Mouse (Mus musculus) ovary, adult 18-20 months (tissue): ENCODE measurements around the gene Gm9821.

ENCODE experiments used
- DNase-seq: peaks from one replicate; pipeline ENCODE4 v3.0.0; 2022; ENCODE audit warnings: low spot score, mixed read lengths

Gm9821 gene

DNA sequence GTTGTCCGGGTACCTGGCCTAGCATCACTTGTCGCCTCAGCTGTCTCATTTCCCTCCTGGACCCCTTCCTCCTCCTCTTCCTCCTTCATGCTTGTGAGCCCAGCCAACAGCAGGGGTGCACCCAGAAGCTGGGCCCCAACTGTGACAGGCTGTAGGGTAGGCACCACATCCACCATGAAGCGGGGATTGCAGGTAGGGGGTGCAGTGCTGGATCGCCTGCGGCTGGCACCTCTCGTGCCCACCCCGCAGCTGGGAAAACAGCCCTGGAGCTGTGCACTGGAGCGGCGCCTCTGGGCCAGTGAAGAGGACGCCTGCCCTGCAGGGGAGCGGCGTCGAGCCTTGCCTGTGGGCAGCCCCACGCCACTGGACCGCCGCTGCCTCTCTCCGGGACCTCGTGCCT, at the start of gene Gm9821:
TSS of gene Gm9821 (plus strand) at position 221 of the 400 bp plus-strand sequence.
- DNase-seq: no peak

DNA sequence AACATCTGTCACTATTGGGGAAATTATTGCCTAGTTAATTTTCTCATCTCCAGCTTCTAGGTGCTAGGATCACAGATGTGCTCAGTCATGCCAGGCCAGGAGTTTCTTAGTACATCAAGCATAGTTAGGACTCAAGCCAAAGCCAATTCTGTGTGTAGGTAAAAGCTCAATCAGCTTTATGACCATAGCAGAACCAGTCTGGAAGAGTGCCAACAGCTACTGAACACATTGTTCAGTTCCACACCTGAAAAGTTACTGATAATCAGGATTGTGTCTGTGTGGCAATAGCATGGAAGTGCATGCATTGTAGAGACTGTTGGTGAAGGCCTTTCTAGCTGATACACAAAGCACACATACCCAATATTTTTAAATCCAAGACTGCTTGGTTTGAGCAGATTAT, 47.5 kb upstream of the Gm9821 start:
- DNase-seq: no peak

DNA sequence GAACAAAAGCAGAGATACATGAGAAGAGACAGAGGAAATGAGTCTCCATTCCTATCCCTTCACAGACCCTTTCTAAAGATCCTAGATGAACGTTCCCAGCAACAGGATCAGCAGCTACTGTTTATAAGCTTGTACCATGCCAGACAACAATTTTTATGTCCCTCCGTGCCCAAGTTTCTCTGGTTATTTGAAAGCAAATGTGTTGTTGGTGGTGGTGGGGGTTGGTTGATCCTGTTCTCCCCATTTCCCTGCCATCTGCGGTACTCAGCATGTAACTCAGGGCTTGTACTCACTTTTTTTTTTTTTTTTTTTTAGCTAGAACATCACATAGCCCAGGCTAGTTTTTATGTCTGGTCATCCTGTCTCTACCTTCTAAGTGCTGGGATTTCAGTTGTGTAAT, 46.4 kb upstream of the Gm9821 start:
- no peak for DNase-seq

DNA sequence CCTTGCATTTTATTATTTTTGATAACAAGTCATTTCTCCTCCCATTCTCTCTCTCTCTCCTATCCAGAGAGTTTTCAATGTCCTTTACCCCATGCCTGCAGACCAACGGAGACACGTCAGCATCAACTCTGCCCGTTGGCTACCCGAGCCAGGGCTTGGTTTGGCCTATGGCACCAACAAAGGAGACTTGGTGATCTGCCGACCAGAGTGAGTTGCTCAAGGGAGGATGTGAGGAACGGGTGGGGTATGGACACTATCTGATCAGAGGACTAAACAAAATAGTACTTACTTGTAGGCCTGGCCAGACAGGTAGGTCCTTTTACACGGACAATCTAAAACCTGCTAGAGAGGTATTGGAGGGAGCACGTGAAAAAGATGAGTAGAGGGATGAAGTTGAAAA, 45.1 kb upstream of the Gm9821 start:
- DNase-seq: no peak

DNA sequence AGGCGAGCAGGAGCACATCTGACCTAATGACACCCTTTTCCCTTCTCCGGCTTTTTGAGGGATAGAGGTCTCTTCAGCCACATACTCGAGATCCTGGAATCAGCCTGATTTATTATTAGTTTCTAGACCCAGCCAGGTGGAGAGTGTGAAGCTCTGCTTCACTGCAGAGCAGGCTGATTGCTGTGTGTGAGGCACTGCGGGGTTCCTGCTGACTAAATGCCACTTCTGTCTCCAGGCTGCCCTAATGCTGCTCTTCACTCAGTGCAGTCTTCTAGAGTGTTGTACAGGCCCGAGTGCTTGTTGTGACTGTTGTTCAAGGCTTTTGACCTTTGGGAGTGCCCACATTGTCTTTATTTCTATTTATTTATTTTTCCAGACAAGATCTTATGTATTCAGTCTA, 43.2 kb upstream of the Gm9821 start:
- no peak for DNase-seq

DNA sequence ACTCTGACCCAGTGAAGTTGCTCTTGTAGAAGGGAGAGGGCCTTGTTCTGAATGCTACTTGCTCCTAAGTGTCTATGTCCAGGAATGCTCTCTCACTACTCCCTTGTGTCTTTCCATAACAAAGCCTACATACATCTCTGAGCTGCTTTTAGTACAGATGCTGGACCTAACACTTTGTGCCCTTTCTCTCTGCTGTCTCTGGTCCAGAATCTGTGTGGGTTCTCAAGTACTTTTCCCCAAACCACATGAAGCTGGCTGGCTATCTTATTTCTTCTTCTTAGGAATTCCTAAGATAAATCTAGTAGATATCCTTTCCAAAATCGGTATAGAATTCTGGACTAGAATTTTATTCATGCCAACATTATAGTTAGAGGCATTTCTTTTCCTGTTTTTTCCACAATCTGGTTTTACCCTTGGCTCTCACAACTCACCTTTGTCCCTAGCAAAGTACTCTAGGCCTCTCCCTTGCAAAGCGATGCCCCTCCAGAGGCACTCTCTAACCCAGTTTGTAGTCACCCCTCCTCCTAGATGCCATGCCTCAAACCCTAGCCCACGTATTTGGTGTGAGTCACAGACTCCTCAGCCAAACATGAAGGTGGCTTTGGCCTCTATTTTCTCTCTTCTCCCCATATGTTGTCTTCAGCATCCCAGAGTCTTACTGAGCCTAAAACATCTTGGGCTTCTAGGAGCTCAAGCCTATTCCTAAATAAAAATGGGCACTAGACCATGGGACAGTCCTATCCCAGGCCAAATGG, 42.2 kb upstream of the Gm9821 start:
- DNase-seq: no peak

DNA sequence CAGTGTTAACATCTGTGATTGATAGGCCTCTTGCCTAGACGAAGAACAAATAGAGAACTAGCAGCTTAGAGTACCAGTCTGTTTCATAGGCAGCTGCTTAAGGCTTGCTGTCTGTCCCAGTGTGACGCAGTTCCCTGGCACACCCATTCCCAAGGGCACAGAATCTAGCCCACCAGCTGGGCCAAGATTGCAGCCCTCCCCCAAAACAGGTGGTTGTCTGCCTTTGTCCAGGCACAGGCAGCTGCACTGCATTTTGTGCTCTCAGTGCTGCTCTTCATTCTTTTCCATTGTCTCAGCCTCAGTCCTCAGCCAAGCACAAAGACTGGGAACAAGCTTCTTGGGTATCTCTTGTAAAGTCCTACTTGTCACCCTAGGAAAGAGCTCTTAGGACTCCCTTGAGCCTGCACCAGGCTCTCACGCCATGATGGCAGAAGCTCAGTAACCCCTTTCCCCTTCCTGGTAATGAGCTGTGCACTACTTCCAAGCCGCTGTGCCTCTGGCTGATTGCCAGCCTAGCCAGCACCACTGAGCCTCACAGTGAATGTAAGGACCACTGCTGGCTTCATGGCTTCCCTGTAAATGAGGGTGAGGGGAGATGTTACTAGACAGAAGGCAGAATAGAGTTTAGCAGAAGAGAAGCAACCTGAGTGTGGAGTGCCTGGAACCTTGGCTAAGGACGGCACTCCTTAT, 40.7 kb upstream of the Gm9821 start:
- DNase-seq: no peak

DNA sequence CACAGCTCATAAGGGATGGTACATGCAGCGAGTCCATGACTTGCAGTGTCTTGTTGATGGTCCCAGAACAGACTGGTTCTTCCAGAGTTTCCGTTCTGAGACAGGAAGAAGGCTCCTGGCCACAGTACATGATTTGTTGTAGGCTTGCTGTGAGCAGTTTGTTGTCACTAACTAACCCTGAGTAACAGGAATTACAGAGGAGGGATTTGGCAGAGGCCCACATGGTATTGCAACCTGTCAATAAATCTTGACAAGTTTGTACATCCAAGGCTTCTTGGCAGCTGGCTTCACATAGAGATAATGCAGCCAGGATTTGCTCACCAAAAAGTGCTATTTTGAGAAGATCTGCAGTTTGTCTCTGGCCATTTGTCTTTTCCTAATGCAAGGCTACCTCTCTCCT, 39.4 kb upstream of the Gm9821 start:
- DNase-seq: no peak

DNA sequence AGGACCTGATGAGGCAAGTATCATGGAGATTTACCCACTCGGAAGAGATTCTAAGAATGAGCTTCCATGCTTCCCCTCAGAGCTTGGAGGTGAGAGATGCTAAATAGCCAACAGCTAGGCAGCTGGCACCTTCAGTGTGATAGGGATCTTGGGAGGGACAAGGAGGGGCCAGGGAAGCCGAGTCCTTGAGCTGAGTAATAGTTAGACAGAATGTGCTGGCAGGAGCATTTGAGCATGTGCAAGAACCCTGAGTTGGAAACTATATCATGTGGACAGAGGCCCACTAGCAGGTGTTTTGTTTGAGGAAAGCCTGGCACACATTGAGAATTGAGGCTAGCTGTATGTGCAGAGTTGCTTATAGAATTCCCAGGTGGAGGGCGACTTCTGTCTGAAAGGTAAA, 32.9 kb upstream of the Gm9821 start:
- DNase-seq: no peak

DNA sequence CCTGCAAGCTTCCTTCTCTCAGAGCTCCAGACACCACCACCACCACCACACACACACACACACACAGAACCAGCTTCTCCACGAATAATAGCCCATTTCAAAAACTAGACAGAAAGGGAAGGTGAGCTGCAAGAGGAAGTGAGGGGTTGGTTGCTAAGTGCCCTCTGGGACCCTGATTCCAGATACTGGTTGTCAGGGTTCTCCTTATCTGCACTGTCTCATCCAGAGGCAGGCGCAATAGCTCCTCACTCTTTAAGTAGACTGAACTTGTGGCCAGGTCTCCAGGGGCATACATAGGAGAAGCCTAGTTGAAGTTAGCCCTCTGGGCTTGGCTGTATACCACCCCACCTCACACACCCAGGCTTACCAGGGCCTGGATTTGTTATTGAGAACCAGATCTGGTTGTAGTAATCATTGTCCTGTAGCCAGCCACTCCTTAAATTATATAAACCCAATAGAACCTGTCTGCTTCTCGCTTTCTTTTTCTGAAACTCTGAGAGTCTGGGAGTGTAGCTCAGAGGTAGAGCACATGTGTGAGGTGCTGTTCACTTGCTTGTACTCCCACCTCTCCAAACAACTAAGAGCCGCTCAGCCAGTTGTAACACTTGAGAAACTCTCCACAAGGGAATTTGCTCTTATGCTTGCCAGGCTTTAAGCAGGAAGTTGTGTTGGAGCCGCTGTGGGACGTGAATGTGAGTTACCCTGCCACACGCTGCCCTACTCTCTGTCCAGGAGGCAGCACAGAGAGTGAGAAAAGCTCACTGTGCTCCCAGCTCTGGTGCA, 32.0 kb upstream of the Gm9821 start:
- no peak for DNase-seq

DNA sequence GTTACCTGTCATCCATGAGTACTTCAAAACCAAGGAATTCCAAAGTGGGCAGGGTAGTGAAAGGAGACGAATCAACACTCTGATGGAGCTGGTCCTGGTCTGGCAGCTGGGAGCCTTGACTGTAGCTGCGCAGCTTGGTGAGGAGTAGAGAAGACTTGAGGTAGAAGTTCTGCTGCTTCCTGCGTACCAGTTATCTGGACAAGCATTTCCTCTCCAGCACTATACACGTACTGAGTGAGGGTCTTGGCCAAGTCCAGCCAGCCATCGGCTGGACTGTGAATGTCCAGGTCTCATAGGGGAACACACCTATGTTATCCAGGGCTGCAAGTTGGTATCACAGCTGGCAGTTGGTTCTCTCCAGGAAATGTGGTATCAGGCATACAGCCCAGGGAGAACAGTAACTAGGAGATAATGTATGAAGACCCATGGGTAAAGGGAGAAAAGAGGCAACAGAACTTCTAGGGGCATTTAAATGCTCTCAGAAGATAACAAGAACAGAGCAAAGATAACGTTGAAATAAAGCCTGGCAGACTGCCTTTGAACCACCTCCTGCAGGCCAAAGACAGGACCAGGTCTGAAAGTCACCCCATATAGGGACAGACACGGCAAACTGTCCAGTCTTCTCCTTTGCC, 29.0 kb upstream of the Gm9821 start:
- no peak for DNase-seq

DNA sequence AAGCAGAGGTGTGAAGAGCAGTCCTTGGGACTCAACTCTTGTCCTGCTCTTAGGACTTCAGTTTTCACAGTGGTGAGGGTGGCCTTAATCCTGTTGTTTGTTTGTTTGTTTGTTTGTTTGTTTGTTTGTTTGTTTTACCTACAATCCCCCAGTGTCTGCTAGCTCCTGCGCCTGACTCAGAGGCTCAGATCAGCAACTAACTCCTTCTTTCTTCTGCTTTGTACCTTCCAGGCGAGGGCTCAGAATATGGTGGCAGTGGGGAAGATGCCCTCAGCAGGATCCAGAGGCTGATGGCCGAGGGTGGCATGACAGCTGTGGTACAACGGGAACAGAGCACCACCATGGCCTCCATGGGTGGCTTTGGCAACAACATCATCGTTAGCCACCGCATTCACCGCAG, 28.4 kb upstream of the Gm9821 start:
- DNase-seq: no peak

DNA sequence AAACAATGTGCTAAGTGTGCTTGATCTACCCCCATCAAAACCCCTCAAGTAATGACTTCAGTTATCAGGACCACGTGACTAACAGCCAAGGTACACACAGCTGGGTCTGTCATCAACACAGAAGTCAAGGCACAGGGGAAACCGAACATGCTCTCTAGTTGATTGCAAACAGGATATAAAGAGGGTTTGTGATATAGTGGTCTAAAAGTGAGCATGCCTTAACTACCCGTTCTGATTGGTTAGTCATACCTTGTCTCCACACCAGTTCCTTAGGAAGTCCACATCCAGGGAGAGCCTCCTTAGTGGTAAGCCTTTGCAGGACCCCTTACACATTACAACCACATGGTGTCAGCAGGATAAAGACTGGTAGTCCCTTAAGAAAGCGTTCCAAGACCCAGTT, 25.4 kb upstream of the Gm9821 start:
- DNase-seq: no peak

DNA sequence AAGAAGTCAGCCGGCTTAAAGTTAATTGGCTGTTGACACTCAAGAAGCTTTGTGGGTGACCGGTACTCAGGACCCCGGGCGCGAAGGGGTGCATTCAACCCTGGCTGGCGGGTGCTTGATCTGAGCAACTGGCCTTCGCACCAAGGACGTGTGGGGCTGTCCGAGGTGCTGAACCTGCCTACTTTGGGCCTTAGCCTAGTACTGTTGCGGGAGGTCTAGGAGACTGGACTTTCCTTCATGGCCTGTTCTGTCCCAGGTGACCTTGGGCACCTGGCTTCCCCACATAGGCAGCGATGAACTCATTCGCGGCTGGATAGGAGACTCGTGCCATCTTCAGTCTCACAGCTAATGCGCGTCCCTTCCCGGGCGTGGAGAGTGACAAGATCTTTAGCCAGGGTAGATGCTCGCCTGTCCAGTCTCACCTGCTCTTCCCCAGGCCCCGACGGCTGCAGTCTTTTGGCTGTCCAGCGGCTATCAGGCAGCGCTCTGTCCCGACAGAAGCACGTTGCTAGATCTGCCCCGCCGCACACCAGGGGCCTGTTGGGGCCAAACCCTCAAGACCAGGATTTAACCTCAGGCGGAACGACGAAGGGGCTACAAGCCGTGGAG, 24.2 kb upstream of the Gm9821 start:
- DNase-seq: peak; percentile 61

DNA sequence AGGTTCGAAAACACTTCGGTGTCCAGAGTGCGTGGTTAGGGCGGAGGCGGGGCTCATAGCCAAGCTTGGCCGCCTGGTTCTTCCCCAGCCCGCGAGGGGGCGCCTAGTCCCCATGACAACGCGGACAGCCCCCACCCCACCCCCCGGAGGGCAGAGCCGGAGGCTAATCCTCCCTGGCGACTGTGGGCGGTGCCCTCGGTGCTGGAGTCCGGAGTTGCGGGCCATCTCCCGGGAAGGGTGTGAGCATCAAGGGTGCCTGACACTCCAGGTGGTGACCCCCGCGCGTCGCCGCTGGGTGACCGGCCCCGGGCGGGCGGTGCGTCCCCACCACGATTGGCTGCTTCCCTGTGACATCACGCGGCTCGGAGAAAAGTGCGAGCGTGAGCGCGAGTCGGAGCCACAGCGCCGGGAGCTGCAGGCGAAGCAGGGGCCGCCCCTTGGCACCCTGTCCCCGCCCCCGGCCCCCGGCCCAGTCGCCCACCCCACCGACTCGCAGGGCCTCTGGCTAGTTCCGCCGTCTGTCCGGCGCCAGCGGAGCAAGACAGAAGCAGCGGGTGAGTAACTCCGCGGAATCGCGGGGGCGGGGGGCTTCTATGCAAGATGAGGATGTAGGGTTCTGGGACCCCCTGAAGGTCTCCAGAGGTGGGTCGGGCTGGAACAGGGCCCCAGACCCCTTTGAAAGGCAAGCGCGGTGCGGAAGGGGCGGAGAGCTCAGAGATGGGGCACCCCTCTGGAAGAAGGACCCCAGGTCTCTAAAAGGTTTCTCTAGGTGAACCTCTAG, 23.5 kb upstream of the Gm9821 start:
- DNase-seq: no peak

DNA sequence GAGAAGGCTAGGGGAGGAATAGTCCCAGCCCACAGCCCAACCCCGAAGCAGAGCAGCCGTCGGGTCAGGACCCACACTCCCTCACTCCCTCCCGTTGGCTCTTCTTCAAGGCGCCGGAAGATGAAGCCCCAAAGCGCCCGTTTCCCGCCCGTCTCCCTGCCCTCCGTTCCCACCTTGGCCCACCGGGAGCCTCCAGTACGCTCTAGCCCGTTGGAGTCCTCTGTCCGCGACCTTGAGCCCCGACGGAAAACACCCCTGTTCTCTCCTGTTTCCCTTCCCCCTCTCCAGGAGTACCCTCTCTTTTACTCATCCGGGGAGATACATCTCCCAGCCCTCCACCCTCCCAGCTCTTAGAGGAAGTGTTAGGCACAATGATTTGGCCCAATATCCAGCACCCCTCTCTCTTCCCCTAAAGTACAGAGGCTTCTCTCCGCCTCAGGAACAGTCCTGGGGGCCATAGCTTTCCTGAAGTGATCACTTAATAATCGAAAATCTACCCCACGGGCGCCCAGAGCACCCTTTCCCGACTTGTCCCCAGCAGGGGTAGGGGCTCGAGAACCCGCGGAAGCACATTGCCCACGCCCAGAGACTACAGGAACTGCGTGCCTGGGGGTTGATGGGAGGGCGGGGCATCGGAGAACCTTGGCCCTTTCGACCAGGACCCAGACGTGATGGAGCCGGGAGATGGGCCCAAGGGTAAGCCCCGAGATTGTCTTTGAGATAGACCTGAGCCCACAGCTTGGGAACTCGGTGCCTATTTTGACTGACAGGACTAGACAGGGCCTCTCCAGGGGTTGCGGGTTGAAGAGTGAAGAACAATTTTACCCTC, 22.7 kb upstream of the Gm9821 start:
- DNase-seq: no peak

DNA sequence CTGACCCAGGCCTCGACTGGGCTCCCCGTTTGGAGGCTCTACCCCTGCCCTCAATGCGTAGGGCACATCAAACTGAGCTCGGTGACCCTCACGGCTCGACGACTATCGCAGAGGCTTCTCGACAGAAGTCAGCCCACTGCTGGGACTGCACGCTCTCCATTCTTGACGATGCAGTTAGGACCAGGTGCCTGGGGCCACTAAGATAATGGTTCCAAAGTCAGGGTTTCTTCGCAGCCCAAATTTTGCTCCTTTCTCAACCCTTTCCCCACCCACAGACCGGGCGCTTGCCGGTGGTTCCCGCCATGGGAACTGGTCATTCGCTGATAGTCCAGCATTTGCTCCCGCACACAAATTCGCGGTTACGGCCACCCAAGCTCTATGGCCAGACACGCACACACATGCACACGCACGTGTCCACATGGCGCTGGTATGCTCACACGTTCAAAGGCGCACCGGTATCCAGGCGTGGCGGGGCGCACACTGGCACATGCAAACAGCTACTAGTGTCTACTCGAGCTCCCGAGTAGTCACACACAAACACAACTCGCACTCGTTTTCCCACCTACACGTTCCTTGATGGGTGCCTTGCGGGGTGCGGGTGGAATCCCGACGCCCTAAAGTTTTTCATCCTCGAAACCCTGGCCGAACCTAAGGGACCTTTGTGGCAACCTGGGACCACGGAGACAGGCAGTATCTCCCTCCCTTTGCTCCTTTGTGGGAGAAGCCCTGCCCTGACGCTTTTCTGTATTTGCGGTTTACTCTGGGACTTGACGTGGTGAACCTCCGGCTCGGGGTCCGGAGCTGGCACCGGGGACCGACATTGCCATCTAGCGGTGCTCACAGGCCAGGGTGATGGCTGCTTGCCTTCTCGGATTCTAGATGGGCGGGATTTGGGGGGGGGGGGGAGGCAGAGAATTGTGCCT, 21.8 kb upstream of the Gm9821 start:
- no peak for DNase-seq

DNA sequence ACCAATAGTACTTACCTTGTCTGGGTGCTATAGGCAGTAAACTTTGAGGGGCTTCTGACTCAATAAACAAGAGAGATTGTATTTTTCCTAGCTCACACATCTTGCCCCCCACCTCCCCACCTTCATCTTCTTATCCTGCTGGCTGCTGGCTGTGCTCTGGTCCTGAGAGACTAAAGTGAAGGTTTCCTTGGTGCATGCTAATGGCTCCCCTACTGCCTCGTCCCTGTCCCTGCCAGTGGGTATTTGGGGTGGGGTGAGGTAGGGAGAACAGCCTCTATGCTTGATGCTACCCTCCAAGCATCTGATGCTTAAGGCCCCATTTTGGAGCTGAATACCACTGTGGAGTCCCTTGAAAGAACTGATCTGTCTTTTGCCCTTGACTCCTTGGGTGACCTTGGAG, 20.8 kb upstream of the Gm9821 start:
- no peak for DNase-seq

DNA sequence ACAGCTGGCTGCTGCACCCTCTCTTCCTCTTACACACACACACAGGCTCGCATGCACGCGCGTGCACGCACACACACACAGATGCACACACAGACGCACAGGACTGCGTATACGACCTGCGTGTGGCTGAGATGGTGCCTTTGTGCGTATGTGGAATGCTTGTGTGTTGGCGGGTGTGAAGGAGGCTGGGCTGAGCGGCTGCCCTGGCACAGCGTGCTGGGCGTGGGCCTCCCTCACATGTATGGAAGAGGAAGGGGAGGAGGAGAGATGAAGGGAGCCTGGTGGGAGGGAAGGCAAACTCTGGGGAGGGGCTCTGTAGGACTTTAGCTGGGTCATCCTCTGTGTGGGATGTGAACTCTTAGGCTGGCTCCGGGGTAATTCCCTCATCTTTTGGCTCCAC, 20.1 kb upstream of the Gm9821 start:
- DNase-seq: no peak
